Mouse (Mus musculus): Measurements from ENCODE around the gene Tex21. TPM values are rescaled to one million over a fixed set of nuclear protein-coding genes. Genes with fewer than 3 reads are reported as not detected.

Tex21 gene
- polyA plus RNA-seq, 1 experiment from 2014 or later, result not detected

DNA sequence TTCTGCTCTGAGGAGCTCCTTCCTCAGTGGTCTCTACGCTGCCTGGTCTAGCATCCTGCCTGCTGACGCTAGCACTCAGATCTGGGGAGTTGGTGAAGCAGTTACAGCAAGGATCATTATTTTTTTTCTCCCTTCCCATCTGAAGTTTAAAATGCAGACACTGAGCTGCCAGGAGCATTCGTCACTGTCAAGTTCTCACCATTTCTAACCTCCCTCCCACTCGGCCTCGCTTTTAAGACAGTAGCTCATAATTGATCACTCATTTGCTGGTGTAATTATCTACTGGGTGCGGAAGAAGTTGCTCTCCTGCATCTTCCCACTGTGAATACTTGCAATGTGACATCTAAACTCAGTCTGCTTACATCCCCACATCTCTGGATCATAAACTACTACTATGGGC lies 38.9 kb upstream of the Tex21 start:
- no peak for TF ChIP-seq CTCF (IDR thresholded peaks at IDR 0.05; ENCODE audit: low read depth)
- no peak for ATAC-seq (ENCODE audit: low FRiP score, low TSS enrichment)
- WGBS, result 66% methylated on average over 6 of the region's 6 CpGs
- no peak for DNase-seq (ENCODE audit: low spot score)
- no peak overlapping the region for H3K4me2 ChIP-seq (replicated peaks; ENCODE audit: low read depth)
- H3K27ac ChIP-seq (replicated peaks), result no peak overlapping the region
- H3K4me1 ChIP-seq (replicated peaks; ENCODE audit: control insufficient read depth, insufficient read depth), result no peaks in the 10 kb centered on the region
- H3K27me3 ChIP-seq (ENCODE audit: control insufficient read depth, insufficient read depth, low read length), result no peaks in the 10 kb centered on the region
- no peaks in the 10 kb centered on the region for H3K9me3 ChIP-seq (ENCODE audit: control insufficient read depth, low read length)
- no peak overlapping the region for H3K9ac ChIP-seq (ENCODE audit: low read length)
- H3K4me3 ChIP-seq (ENCODE audit: low read depth, low read length), result no peak overlapping the region
- no peaks in the 10 kb centered on the region; the same call in 1 of the 2 replicates for H3K36me3 ChIP-seq (ENCODE audit: control insufficient read depth, insufficient read depth, low read length)

DNA sequence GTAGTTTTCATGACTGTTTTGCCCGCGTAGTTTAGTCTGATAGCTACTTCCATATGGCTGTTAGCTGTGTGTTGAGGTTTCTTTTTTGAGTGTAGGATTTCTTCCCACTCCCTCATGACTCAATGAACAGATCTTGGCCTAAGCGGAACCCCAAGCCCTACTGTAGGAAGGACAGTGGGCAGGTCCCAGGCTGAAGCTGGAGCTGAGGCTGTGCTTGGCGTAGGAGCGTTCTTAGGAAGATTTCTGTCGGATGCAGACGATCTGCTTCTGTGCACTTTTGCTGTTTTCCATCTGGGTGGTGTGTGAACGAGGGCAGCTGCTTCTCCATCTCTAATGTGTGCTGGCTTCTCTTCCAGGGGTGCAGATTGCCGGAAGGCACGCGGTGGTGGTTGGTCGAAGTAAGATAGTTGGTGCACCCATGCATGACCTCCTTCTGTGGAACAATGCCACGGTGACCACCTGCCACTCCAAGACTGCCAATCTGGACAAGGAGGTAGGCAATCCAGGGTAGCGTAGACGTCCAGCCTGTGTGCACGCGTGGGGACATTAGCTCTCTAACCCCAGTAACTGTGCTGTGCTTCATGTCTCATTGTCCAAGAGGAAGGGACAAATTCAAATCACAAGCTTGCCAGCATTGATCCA lies 36.1 kb upstream of the Tex21 start:
- H3K4me1 ChIP-seq (replicated peaks; ENCODE audit: control insufficient read depth, insufficient read depth), result no peaks in the 10 kb centered on the region
- no peak overlapping the region for H3K4me2 ChIP-seq (replicated peaks; ENCODE audit: low read depth)
- ATAC-seq (ENCODE audit: low FRiP score, low TSS enrichment), result no peak
- no peak overlapping the region for H3K27ac ChIP-seq (replicated peaks)
- WGBS, result 95% methylated on average over 17 of the region's 17 CpGs
- H3K9ac ChIP-seq (ENCODE audit: low read length), result no peak overlapping the region
- no peaks in the 10 kb centered on the region for H3K36me3 ChIP-seq (ENCODE audit: control insufficient read depth, insufficient read depth, low read length)
- no peaks in the 10 kb centered on the region for H3K27me3 ChIP-seq (ENCODE audit: control insufficient read depth, insufficient read depth, low read length)
- DNase-seq (ENCODE audit: low spot score), result no peak
- no peak overlapping the region for H3K4me3 ChIP-seq (ENCODE audit: low read depth, low read length)
- TF ChIP-seq EP300 (optimal IDR thresholded peaks at IDR 0.05) (no peak), CTCF (IDR thresholded peaks at IDR 0.05; ENCODE audit: low read depth) (no peak)
- no peaks in the 10 kb centered on the region for H3K9me3 ChIP-seq (ENCODE audit: control insufficient read depth, low read length)

DNA sequence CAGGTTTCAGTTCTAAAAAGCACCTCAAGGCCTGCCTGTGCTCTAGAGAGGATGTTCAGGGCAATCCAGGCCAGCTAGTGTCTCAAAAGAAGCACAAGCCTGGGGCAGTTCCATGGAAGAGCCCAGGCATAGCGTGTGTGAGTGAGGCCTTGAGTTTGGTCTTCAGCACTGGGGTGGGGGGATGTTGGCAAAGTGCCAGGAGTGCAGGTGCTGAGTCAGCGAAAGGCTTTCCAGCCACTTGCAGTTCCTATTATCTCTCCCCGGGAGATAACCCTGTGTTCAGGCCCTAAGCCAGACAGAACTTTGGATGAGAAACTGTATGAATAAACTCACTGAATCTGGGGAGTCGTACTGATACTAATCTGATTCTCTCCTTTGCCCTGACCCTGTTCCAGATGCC lies 35.6 kb upstream of the Tex21 start:
- DNase-seq (ENCODE audit: low spot score) (no peak), ATAC-seq (ENCODE audit: low FRiP score, low TSS enrichment) (0 out of 2 replicates have a peak, but pooled peaks have one; percentile 35)
- Histone ChIP-seq H3K4me3 (ENCODE audit: low read depth, low read length) (no peak overlapping the region), H3K36me3 (ENCODE audit: control insufficient read depth, insufficient read depth, low read length) (no peaks in the 10 kb centered on the region), H3K9me3 (ENCODE audit: control insufficient read depth, low read length) (no peaks in the 10 kb centered on the region), H3K4me2 (replicated peaks; ENCODE audit: low read depth) (no peak overlapping the region), H3K4me1 (replicated peaks; ENCODE audit: control insufficient read depth, insufficient read depth) (no peaks in the 10 kb centered on the region), H3K27ac (replicated peaks) (no peak overlapping the region), H3K27me3 (ENCODE audit: control insufficient read depth, insufficient read depth, low read length) (no peaks in the 10 kb centered on the region), H3K9ac (ENCODE audit: low read length) (no peak overlapping the region)
- 40% methylated on average over 4 of the region's 4 CpGs for whole genome bisulfite sequencing
- TF ChIP-seq CTCF (IDR thresholded peaks at IDR 0.05; ENCODE audit: low read depth) (no peak), EP300 (optimal IDR thresholded peaks at IDR 0.05) (no peak)

- ATAC-seq (ENCODE audit: low FRiP score, low TSS enrichment) (no peak), DNase-seq (ENCODE audit: low spot score) (no peak)
- Histone ChIP-seq H3K27ac (replicated peaks) (no peak overlapping the region), H3K36me3 (ENCODE audit: control insufficient read depth, insufficient read depth, low read length) (no peaks in the 10 kb centered on the region), H3K9me3 (ENCODE audit: control insufficient read depth, low read length) (no peaks in the 10 kb centered on the region), H3K4me1 (replicated peaks; ENCODE audit: control insufficient read depth, insufficient read depth) (no peaks in the 10 kb centered on the region), H3K4me2 (replicated peaks; ENCODE audit: low read depth) (no peak overlapping the region), H3K27me3 (ENCODE audit: control insufficient read depth, insufficient read depth, low read length) (no peaks in the 10 kb centered on the region), H3K4me3 (ENCODE audit: low read depth, low read length) (no peak overlapping the region), H3K9ac (ENCODE audit: low read length) (no peak overlapping the region)
- no peak for TF ChIP-seq EP300 (optimal IDR thresholded peaks at IDR 0.05)
- no peak for TF ChIP-seq CTCF (IDR thresholded peaks at IDR 0.05; ENCODE audit: low read depth)
- WGBS, result 67% methylated on average over 2 of the region's 2 CpGs
Observed at GRCm38 (mm10) chr12:76281111-76281660, 34.6 kb upstream of the Tex21 start.

GRCm38 (mm10) chr12:76280556-76280955 lies 34.0 kb upstream of the Tex21 start:
- TF ChIP-seq EP300 (optimal IDR thresholded peaks at IDR 0.05), result no peak
- TF ChIP-seq CTCF (IDR thresholded peaks at IDR 0.05; ENCODE audit: low read depth), result no peak
- no peaks in the 10 kb centered on the region for H3K9me3 ChIP-seq (ENCODE audit: control insufficient read depth, low read length)
- no peak for DNase-seq (ENCODE audit: low spot score)
- H3K4me3 ChIP-seq (ENCODE audit: low read depth, low read length), result no peak overlapping the region
- H3K4me2 ChIP-seq (replicated peaks; ENCODE audit: low read depth), result no peak overlapping the region
- no peaks in the 10 kb centered on the region for H3K36me3 ChIP-seq (ENCODE audit: control insufficient read depth, insufficient read depth, low read length)
- H3K4me1 ChIP-seq (replicated peaks; ENCODE audit: control insufficient read depth, insufficient read depth), result no peaks in the 10 kb centered on the region
- 79% methylated on average over 9 of the region's 9 CpGs for WGBS
- H3K9ac ChIP-seq (ENCODE audit: low read length), result no peak overlapping the region
- ATAC-seq (ENCODE audit: low FRiP score, low TSS enrichment), result no peak
- H3K27ac ChIP-seq (replicated peaks), result no peak overlapping the region
- H3K27me3 ChIP-seq (ENCODE audit: control insufficient read depth, insufficient read depth, low read length), result no peaks in the 10 kb centered on the region

DNA sequence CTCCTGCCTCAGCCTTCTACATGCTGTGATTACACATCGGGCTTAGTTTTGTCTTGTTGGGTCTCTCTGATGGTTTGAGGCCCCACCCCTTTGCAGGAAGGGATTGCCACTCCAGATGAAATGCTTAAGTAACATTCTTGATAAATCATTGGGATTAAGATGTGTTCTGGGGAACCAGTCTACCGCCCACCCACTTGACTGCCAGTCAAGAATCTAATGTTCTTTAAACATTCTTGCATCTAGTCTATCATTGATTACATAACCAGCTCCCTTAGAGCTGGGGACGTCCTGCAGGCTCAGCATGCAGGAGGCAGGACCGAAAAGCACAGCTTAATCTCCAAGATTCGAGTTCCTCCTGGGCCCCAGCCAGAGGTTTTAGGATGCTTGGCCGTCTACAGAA lies 31.7 kb upstream of the Tex21 start:
- no peak overlapping the region for H3K4me3 ChIP-seq (ENCODE audit: low read depth, low read length)
- H3K4me2 ChIP-seq (replicated peaks; ENCODE audit: low read depth), result no peak overlapping the region
- H3K4me1 ChIP-seq (replicated peaks; ENCODE audit: control insufficient read depth, insufficient read depth), result no peaks in the 10 kb centered on the region
- TF ChIP-seq CTCF (IDR thresholded peaks at IDR 0.05; ENCODE audit: low read depth) (no peak), EP300 (optimal IDR thresholded peaks at IDR 0.05) (no peak)
- H3K36me3 ChIP-seq (ENCODE audit: control insufficient read depth, insufficient read depth, low read length), result no peaks in the 10 kb centered on the region
- no peak overlapping the region for H3K9ac ChIP-seq (ENCODE audit: low read length)
- WGBS, result 40% methylated on average over 6 of the region's 6 CpGs
- DNase-seq (ENCODE audit: low spot score) (no peak), ATAC-seq (ENCODE audit: low FRiP score, low TSS enrichment) (no peak; the same call in 1 of the 2 replicates)
- H3K27me3 ChIP-seq (ENCODE audit: control insufficient read depth, insufficient read depth, low read length), result no peaks in the 10 kb centered on the region
- no peaks in the 10 kb centered on the region for H3K9me3 ChIP-seq (ENCODE audit: control insufficient read depth, low read length)
- 0 out of 2 replicates have a peak overlapping the region, but pooled peaks have one; percentile 30 for H3K27ac ChIP-seq (replicated peaks)
